Mouse (Mus musculus): ENCODE measurements around the gene Thtpa.
A peak's percentile ranks its signal among the peaks of the same experiment; 100 is the strongest.

- TF ChIP-seq MYOD1 (IDR thresholded peaks at IDR 0.05; ENCODE audit: control insufficient read depth in 1 of 3, insufficient read length in 2 of 3, low read depth in 2 of 3) (no peak), POLR2A (IDR thresholded peaks at IDR 0.05; ENCODE audit: insufficient read length, low read depth) (peak; percentile 69), REST (IDR thresholded peaks at IDR 0.05; ENCODE audit: insufficient read depth, insufficient read length) (no peak), MAX (IDR thresholded peaks at IDR 0.05; ENCODE audit: low read depth) (no peak), TCF3 (IDR thresholded peaks at IDR 0.05; ENCODE audit: insufficient read length, low read depth) (no peak), USF1 (IDR thresholded peaks at IDR 0.05; ENCODE audit: low read depth) (no peak), CEBPB (IDR thresholded peaks at IDR 0.05; ENCODE audit: insufficient read depth, poor library complexity, severe bottlenecking) (no peak)
Measured at GRCm38 (mm10) chr14:55105836-55106809, 11.5 kb downstream of the Thtpa start, which contains the start of gene Ap1g2.

Measured in myocyte (in vitro differentiated cells).